Comparison of ENCODE assay signal across 24 mouse cellular contexts in genomic region chr13:105227126-105227525, GRCm38 (mm10).
DNase-seq lines count a peak whose midpoint lies in the region; ATAC-seq and TF ChIP-seq lines count a peak whose summit lies in the region.
"Had no signal": no experiment of that assay in that cellular context is flagged by ENCODE, and none has a peak within 500 bp of the region (broad histone marks: within the 10 kb centered on the region; RNA-seq: fewer than 3 reads in every experiment).

No protein-coding gene starts in this region.

- 0 out of 2 replicates have a peak overlapping the region, but pooled peaks have one; percentile 5 for H3K27ac ChIP-seq in limb, embryonic 14.5 days (replicated peaks; ENCODE audit: low read depth, low read length)
- H3K27ac ChIP-seq in limb, embryonic 10.5 days, result no peak overlapping the region
- H3K27ac ChIP-seq in forebrain, embryonic 12.5 days, result no peak overlapping the region
- H3K27ac ChIP-seq: embryonic facial prominence, embryonic 13.5 days; embryonic facial prominence, embryonic 15.5 days; forebrain, embryonic 10.5 days; forebrain, embryonic 13.5 days; forebrain, embryonic 15.5 days had no signal

- H3K4me3 ChIP-seq in limb, embryonic 14.5 days (replicated peaks; ENCODE audit: low read length), result no peak overlapping the region
- no peak overlapping the region for H3K4me3 ChIP-seq in limb, embryonic 10.5 days
- H3K4me3 ChIP-seq in forebrain, embryonic 12.5 days (replicated peaks), result no peak overlapping the region
- H3K4me3 ChIP-seq: embryonic facial prominence, embryonic 13.5 days; embryonic facial prominence, embryonic 15.5 days; erythroblast, embryonic 14.5 days; forebrain, embryonic 10.5 days; forebrain, embryonic 13.5 days; forebrain, embryonic 15.5 days had no signal

- TF ChIP-seq POLR2A in limb, embryonic 14.5 days (IDR thresholded peaks at IDR 0.05; ENCODE audit: borderline replicate concordance, extremely low read depth, insufficient read depth, insufficient read length), result no peak

- H3K4me2 ChIP-seq in limb, embryonic 14.5 days (replicated peaks; ENCODE audit: low read depth, low read length, severe bottlenecking), result no peak overlapping the region
- no peak overlapping the region for H3K4me2 ChIP-seq in forebrain, embryonic 12.5 days
- H3K4me2 ChIP-seq: embryonic facial prominence, embryonic 13.5 days; embryonic facial prominence, embryonic 15.5 days; forebrain, embryonic 13.5 days; forebrain, embryonic 15.5 days had no signal

- H3K27me3 ChIP-seq in limb, embryonic 14.5 days (ENCODE audit: control insufficient read depth, insufficient read depth, low read length), result no peaks in the 10 kb centered on the region
- H3K27me3 ChIP-seq in limb, embryonic 10.5 days (ENCODE audit: low read depth, poor library complexity, severe bottlenecking), result no peaks in the 10 kb centered on the region
- H3K27me3 ChIP-seq in forebrain, embryonic 12.5 days, result no peaks in the 10 kb centered on the region
- H3K27me3 ChIP-seq: embryonic facial prominence, embryonic 13.5 days; embryonic facial prominence, embryonic 15.5 days; forebrain, embryonic 13.5 days; forebrain, embryonic 15.5 days; Patski had no signal

- H3K9ac ChIP-seq in limb, embryonic 14.5 days (ENCODE audit: low read depth, low read length, severe bottlenecking), result no peak overlapping the region
- H3K9ac ChIP-seq in forebrain, embryonic 12.5 days, result no peak overlapping the region
- H3K9ac ChIP-seq: embryonic facial prominence, embryonic 13.5 days; embryonic facial prominence, embryonic 15.5 days; forebrain, embryonic 13.5 days; forebrain, embryonic 15.5 days; forebrain, postnatal 0 days had no signal

- no peak for DNase-seq in limb, embryonic 14.5 days (ENCODE audit: low spot score)
- no peak for DNase-seq in limb, embryonic 10.5 days (ENCODE audit: low spot score)
- DNase-seq in R1 (ENCODE audit: low read depth, low spot score), result peak; percentile 80
- DNase-seq in adrenal gland, postnatal 14 days, result no peak
- DNase-seq: adrenal gland, adult 8-10 months; adrenal gland, postnatal 25 days; cerebellum, adult 11 months; cerebellum, adult 18-20 months; cerebellum, adult 8-10 months; cerebellum, adult 9-11 months; cerebellum, postnatal 14 days; cerebellum, postnatal 36 days; embryo, embryonic 11 days; forebrain, postnatal 0 days had no signal

- no peak for ATAC-seq in limb, embryonic 14.5 days (ENCODE audit: low FRiP score, low read depth)
- no peak for ATAC-seq in forebrain, embryonic 12.5 days (ENCODE audit: low FRiP score)
- ATAC-seq: activated CD4-positive, CD25-positive, alpha-beta regulatory T cell, adult 4 months; forebrain, embryonic 13.5 days; forebrain, embryonic 15.5 days; forebrain, postnatal 0 days; Patski had no signal

- WGBS in limb, embryonic 14.5 days, result 51% methylated on average over 4 of the region's 4 CpGs
- 80% methylated on average over 4 of the region's 4 CpGs for WGBS in limb, embryonic 10.5 days
- WGBS in forebrain, embryonic 12.5 days, result 64% methylated on average over 4 of the region's 4 CpGs

- peaks cover 12% of the 10 kb centered on the region for H3K4me1 ChIP-seq in limb, embryonic 14.5 days (ENCODE audit: control insufficient read depth, insufficient read depth, low read length)
- peaks cover 11% of the 10 kb centered on the region for H3K4me1 ChIP-seq in limb, embryonic 10.5 days
- H3K4me1 ChIP-seq in forebrain, embryonic 12.5 days, result no peaks in the 10 kb centered on the region
- H3K4me1 ChIP-seq: embryonic facial prominence, embryonic 15.5 days; forebrain, embryonic 13.5 days; forebrain, embryonic 15.5 days had no signal

- H3K9me3 ChIP-seq in limb, embryonic 14.5 days (ENCODE audit: control insufficient read depth, low read length), result no peaks in the 10 kb centered on the region
- no peaks in the 10 kb centered on the region for H3K9me3 ChIP-seq in limb, embryonic 10.5 days (replicated peaks)
- no peaks in the 10 kb centered on the region for H3K9me3 ChIP-seq in forebrain, embryonic 12.5 days
- H3K9me3 ChIP-seq: embryonic facial prominence, embryonic 13.5 days; embryonic facial prominence, embryonic 15.5 days; forebrain, embryonic 10.5 days; forebrain, embryonic 13.5 days; forebrain, embryonic 15.5 days; G1E had no signal

- no peaks in the 10 kb centered on the region for H3K36me3 ChIP-seq in limb, embryonic 14.5 days (ENCODE audit: control insufficient read depth, insufficient read depth, low read length)
- no peaks in the 10 kb centered on the region for H3K36me3 ChIP-seq in limb, embryonic 10.5 days
- H3K36me3 ChIP-seq in forebrain, embryonic 12.5 days (replicated peaks), result no peaks in the 10 kb centered on the region
- H3K36me3 ChIP-seq: embryonic facial prominence, embryonic 13.5 days; embryonic facial prominence, embryonic 15.5 days; forebrain, embryonic 10.5 days; forebrain, embryonic 15.5 days; G1E had no signal
